Mouse (Mus musculus): ENCODE results near the gene Vmn2r75.
A peak's percentile ranks its signal among the peaks of the same experiment; 100 is the strongest.
"Not testable (repeated sequence)": the region's sequence is repeated elsewhere in the genome, so short reads cannot be mapped to it uniquely, and the experiment has no call there.

The Vmn2r75 gene

DNA sequence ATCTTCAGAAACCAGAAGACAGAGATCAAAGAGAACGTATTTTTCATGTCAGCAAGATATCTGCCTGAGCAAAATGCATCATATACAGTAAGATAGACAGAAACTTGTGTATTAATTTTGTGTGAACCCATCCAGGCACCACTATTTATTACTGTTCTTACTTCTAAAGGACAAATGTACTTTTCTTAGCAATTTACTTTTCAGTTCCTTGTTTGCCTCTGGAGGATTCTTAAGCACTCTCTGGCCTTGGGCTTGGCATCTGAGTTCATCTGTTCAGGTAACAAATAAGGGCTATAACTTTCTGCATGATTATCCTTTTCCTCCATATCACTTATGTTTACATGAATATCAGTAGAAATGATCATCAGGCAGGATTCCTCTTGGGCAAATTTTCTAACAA lies at the start of gene Vmn2r75:
Gene Vmn2r75 (minus strand): TSS at position 101 of the 400 bp plus-strand sequence.
- not testable (repeated sequence) for DNase-seq (ENCODE audit: extremely low spot score)

DNA sequence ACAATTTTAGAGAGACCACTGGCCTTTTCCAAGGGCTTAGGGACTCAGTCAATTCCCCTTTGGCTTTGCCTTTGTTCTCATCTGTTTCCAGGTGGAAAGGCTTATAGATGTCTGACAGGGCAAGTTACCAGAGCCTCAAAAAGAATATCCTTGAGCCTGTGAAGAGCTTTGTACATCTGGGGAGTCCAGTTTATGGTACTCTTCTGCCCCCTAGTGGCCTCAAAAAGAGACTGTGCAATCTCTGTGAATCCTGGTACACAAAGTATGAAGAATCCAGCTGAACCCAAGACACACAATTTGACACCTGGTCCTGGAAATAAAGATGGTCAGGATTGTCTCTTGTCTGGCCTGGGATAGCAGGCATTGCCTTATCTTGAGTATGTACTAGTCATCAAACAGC lies 39.8 kb upstream of the Vmn2r75 start:
- peak; percentile 28 for DNase-seq (ENCODE audit: extremely low spot score)

Measured in embryo, embryonic 9.5 days (tissue).